Mouse (Mus musculus) embryonic facial prominence, embryonic 12.5 days (tissue): ENCODE data around the gene Ntrk2. TPM values are rescaled to one million over a fixed set of nuclear protein-coding genes. Genes with fewer than 3 reads are reported as not detected.
"Not testable (repeated sequence)": the region's sequence is repeated elsewhere in the genome, so short reads cannot be mapped to it uniquely, and the experiment has no call there.

ENCODE experiments used
- ATAC-seq: fragments of 200-750 bp; cut with Nextera tagmentation; 2 replicates; pipeline ENCODE4 v1.8.0; 2017; ENCODE audit not compliant: insufficient number of reproducible peaks, insufficient read depth, low FRiP score, low TSS enrichment
- H3K27ac ChIP-seq: fragments of 300-500 bp; sonication (generic); 2 replicates; pipeline ENCODE4 v1.5.1; 2016; ENCODE audit warnings: mild to moderate bottlenecking
- H3K27me3 ChIP-seq: fragments of 300-500 bp; sonication (generic); 2 replicates; pipeline ENCODE4 v1.6.1; 2016; ENCODE audit warnings: mild to moderate bottlenecking, moderate library complexity
- H3K36me3 ChIP-seq: fragments of 300-500 bp; sonication (generic); 2 replicates; pipeline ENCODE4 v1.6.1; 2016; ENCODE audit warnings: mild to moderate bottlenecking
- H3K4me1 ChIP-seq: fragments of 300-500 bp; sonication (generic); 2 replicates; pipeline ENCODE4 v1.6.1; 2016
- H3K4me2 ChIP-seq: fragments of 300-500 bp; sonication (generic); replicated peaks from 2 replicates; pipeline ENCODE4 v1.6.1; 2016; ENCODE audit warnings: mild to moderate bottlenecking, moderate library complexity
- H3K4me3 ChIP-seq: fragments of 300-500 bp; sonication (generic); 2 replicates; pipeline ENCODE4 v1.5.1; 2016; ENCODE audit warnings: mild to moderate bottlenecking
- H3K9ac ChIP-seq: fragments of 300-500 bp; sonication (generic); 2 replicates; pipeline ENCODE4 v1.6.1; 2016; ENCODE audit warnings: mild to moderate bottlenecking, moderate library complexity
- H3K9me3 ChIP-seq: fragments of 300-500 bp; sonication (generic); 2 replicates; pipeline ENCODE4 v1.6.1; 2016; ENCODE audit warnings: mild to moderate bottlenecking, moderate library complexity
- WGBS: fragments of 180-500 bp; shearing (Covaris S2); methylation state at CpG from one replicate; pipeline ENCODE4 v1.1.7; 2016; 5-methylcytosine and 5-hydroxymethylcytosine counted together
- polyA plus RNA-seq: library from polyadenylated mRNA; unstranded; fragments of >200 nt; fragmentation: Nextera tagmentation; extraction: Ambion mirVana; gene quantifications from 2 replicates; pipeline ENCODE4 v1.2.1, GENCODE M21; 2016

Gene Ntrk2
- polyA plus RNA-seq, 1 experiment from 2014 or later: 29.2 TPM

DNA sequence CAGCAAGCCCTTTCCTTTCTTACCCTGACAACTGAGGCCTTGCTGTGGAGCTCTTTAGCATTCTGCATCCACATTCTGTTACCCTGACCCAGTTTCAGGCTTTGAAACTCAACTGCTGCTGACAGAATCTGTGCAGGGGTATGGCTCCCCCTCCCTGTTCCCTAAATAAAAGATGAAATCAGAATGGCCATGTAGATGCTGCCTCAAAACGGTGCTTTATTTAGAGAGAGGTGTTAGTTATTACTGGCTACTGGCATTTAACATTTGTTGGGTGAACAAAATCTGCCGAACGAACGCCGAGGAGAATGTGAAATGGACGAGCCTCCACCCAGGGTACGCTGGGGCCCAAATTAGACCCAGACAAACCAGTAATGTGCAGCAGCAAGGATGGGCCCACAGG, 288.4 kb downstream of the Ntrk2 start:
- no peak overlapping the region for H3K9ac ChIP-seq
- H3K27ac ChIP-seq: no peak overlapping the region
- no peaks in the 10 kb centered on the region for H3K9me3 ChIP-seq
- H3K4me3 ChIP-seq: no peak overlapping the region
- 83% methylated on average over 7 of the region's 7 CpGs for WGBS
- H3K4me1 ChIP-seq: peaks cover 21% of the 10 kb centered on the region
- H3K4me2 ChIP-seq: no peak overlapping the region
- ATAC-seq: no peak
- H3K27me3 ChIP-seq: 0 out of 2 replicates have a peak, but pooled peaks cover 2% of the 10 kb centered on the region
- no peaks in the 10 kb centered on the region for H3K36me3 ChIP-seq

DNA sequence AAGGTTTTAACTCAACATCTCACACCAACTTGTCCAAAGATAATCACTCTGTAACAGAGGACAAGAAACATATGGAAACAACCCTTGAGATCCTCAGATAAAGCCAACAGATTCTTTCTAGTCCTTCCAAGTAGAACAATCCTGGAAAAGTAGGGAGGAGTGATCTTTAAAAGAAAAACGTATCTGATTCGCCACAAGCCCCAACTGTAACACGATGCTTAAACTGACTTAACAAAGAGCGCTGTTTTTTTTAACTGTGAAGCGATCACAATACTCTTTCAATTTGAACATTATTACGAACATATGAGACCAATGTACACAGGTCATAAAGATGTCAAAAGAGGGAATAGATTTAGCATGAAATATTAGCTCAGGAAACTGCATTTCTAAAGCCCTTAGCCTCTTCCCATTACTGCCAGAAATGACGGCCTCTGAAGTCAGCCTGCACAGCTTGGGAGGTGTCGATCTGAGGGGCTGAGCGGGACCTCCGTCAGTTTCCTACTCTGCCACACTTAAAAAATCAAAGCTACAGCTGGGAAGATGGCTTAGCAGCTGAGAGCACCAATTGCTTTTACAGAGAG, 289.5 kb downstream of the Ntrk2 start:
- H3K27me3 ChIP-seq: 0 out of 2 replicates have a peak, but pooled peaks cover 2% of the 10 kb centered on the region

DNA sequence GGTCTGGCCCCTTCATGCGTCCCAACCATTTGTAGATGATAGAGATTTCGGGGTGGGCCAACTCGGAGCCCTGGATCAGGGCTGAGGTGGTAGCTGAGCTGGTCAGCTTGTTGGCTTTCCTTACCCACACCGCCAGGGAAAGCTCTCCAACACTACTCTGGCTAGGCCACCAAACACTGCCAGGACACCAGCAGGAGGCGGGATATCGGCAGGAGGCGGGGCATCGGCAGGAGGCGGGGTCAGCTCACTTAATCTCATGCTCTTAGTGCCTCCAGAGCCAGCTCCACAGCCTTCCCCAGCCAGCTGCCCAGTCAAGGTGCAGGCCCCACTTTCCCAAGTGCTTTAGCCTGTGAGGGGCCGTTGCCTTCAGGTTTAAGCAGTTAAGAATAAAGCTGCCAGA, 293.7 kb downstream of the Ntrk2 start:
- Histone ChIP-seq H3K4me3 (no peak overlapping the region), H3K9ac (no peak overlapping the region), H3K27me3 (no peaks in the 10 kb centered on the region), H3K27ac (no peak overlapping the region), H3K4me1 (peaks cover 8% of the 10 kb centered on the region; the same call in 1 of the 2 replicates), H3K36me3 (no peaks in the 10 kb centered on the region), H3K4me2 (no peak overlapping the region), H3K9me3 (no peaks in the 10 kb centered on the region)
- ATAC-seq: no peak
- 48% methylated on average over 10 of the region's 10 CpGs for WGBS

More for the DNA sequence above, 289.5 kb downstream of the Ntrk2 start:
- no peak for ATAC-seq
- H3K36me3 ChIP-seq: no peaks in the 10 kb centered on the region
- no peak overlapping the region for H3K9ac ChIP-seq
- 0 out of 2 replicates have a peak overlapping the region, but pooled peaks have one; percentile 13 for H3K4me2 ChIP-seq
- peak overlapping the region; percentile 69 for H3K27ac ChIP-seq
- no peak overlapping the region for H3K4me3 ChIP-seq
- H3K9me3 ChIP-seq: no peaks in the 10 kb centered on the region
- WGBS: 10% methylated on average over 10 of the region's 10 CpGs
- peaks cover 21% of the 10 kb centered on the region for H3K4me1 ChIP-seq

DNA sequence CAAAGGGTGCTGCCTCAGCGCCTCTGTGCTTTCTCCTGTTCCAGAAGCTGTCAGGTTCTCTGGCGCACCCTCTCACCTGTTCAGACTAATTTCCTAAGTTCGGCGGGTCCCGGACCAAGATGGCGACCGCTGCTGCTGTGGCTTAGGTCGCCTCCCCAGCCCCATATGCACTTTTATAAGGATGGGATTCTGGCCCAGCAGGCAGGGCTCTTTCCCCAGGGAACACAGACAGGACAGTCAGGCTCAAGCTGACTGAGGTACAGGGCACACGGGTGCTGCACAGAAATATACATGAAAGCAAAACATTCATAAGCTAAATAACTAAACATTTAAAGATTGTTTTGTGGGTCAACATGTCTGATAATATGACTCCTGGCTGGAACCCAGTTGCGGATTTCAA, 301.4 kb downstream of the Ntrk2 start:
- H3K4me1 ChIP-seq, H3K27ac ChIP-seq, ATAC-seq, H3K4me2 ChIP-seq, H3K4me3 ChIP-seq, H3K9ac ChIP-seq, H3K9me3 ChIP-seq, H3K27me3 ChIP-seq, H3K36me3 ChIP-seq: not testable (repeated sequence)
- 93% methylated on average over 10 of the region's 10 CpGs for WGBS

DNA sequence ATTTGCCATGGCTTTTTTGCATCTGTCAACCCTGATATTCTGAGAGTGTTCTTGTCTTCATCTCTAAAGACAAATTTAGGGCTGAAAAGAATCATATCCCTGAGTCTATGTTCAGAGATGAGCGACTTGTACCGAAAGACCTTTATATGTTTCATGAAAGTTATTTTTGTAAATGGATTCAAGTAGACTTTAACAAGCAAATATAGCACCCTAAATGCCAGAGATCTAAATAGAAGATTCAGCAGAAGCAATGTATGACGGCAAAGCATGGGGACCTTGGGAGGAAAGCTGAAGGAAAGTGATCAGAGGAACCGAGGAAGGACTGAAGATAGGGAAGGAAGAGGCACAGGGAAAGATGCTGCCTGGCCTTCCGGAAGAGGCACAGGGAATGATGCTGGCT, 303.7 kb downstream of the Ntrk2 start:
- WGBS: 94% methylated on average over 5 of the region's 5 CpGs
- H3K9me3 ChIP-seq: peaks cover 7% of the 10 kb centered on the region
- no peak overlapping the region for H3K9ac ChIP-seq
- ATAC-seq: no peak
- no peaks in the 10 kb centered on the region for H3K27me3 ChIP-seq
- H3K4me1 ChIP-seq: no peaks in the 10 kb centered on the region
- no peak overlapping the region for H3K4me3 ChIP-seq
- no peaks in the 10 kb centered on the region for H3K36me3 ChIP-seq
- no peak overlapping the region for H3K27ac ChIP-seq
- H3K4me2 ChIP-seq: no peak overlapping the region

DNA sequence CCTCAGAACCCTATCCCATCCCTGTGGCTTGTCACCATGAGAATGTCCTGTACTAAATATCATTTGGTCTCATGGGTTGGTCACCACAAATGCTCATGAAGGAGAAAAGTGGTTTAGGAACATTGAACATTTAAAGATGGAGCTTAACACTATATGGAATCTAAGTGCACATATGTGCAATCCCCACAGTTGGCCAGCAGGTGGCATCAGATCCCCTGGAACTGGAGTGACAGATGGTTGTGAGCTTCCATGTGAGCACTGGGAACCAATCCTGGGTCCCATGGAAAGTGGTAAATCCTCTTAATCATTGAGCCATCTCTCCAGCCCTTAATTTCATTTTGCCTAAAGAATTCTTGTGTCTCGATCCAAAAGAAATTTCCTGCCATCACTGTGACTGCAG, 308.3 kb downstream of the Ntrk2 start:
- 82% methylated on average over 1 of the region's 1 CpGs for WGBS

DNA sequence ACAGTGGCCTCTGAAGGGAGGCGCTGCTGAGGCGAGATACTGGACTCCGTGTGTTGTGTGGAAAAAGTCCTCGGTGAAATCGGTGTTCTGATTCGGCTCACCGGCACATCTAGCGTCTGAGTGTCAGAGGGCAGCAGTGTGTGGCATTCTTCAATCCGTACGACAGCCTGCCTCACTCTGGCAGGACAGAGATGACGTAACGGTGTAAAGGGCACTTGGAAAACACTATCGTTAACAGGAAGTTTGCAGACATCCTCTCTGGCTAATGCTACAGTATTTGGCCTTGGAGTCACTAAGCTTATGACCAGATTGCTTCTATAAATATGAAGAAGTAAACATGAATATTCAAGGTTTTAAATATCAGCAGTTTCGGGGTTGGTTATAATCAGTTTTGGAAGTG, 309.2 kb downstream of the Ntrk2 start:
- Histone ChIP-seq H3K9ac (no peak overlapping the region), H3K36me3 (no peaks in the 10 kb centered on the region), H3K9me3 (peaks cover 16% of the 10 kb centered on the region), H3K4me1 (peaks cover 5% of the 10 kb centered on the region; the same call in 1 of the 2 replicates), H3K4me2 (no peak overlapping the region), H3K27me3 (no peaks in the 10 kb centered on the region), H3K27ac (no peak overlapping the region), H3K4me3 (no peak overlapping the region)
- ATAC-seq: no peak
- WGBS: 93% methylated on average over 14 of the region's 14 CpGs

More for the DNA sequence above, 308.3 kb downstream of the Ntrk2 start:
- H3K4me2 ChIP-seq: no peak overlapping the region
- no peaks in the 10 kb centered on the region for H3K36me3 ChIP-seq
- no peak overlapping the region for H3K27ac ChIP-seq
- no peak overlapping the region for H3K9ac ChIP-seq
- H3K9me3 ChIP-seq: peaks cover 16% of the 10 kb centered on the region
- H3K27me3 ChIP-seq: no peaks in the 10 kb centered on the region
- no peak for ATAC-seq
- H3K4me3 ChIP-seq: no peak overlapping the region
- peaks cover 5% of the 10 kb centered on the region; the same call in 1 of the 2 replicates for H3K4me1 ChIP-seq

DNA sequence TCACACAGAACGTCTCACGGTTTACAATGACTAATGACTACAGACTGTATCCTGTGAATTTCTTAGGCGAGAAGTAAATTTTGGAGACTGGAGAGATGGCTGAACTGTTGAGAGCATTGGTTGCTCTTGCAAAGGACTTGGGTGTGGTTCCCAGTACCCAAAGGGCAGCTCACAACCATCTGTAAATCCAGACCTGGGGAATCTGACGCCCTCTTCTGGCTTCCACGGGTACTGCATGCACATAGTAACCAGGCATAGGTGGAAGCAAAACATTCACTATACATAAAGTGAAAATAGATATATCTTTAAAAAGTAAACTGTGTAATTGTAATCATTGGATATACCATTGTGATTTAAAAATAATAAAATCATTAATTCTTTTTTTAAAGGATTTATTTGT, 310.9 kb downstream of the Ntrk2 start:
- Histone ChIP-seq H3K4me2 (no peak overlapping the region), H3K27ac (no peak overlapping the region), H3K4me3 (no peak overlapping the region), H3K9ac (no peak overlapping the region), H3K9me3 (peaks cover 16% of the 10 kb centered on the region), H3K27me3 (no peaks in the 10 kb centered on the region), H3K36me3 (no peaks in the 10 kb centered on the region), H3K4me1 (peaks cover 5% of the 10 kb centered on the region; the same call in 1 of the 2 replicates)
- 86% methylated on average over 5 of the region's 5 CpGs for WGBS
- ATAC-seq: no peak

DNA sequence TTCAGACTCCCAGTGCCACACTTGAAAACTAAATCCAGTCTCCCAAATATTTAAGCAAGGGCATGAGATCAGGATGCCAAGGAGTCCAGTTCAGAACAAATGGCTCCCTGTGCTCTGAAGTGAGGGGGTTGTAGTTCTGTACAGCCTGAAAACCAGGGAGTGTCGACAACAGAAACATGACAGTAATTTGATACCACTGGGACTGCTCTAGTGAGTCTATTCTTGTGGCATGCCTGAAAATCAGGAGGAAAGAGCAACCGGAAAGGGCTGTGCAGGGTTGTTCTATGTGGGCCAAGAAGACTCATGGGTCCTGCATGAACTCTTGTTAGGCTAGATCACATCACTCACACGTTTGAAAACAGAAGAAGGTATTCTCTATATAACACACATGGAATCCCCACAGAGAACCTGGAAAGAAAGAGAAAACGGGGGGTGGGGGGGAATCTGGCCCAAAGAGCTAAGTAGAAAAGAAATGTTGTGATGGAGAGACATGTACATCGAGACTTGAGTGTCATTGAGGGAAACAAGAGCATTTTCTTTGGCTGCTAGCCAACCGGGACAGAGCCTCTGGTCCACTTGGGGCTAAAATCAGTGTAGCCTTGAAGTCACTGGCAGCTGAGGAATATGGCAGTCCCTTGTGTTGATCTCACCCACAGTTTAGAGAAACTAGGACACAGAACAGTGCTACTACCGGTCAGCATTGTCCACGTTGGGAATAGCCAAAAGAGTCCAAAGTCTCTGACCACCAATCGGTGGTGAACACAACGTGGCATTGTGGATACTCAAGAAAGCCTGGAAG, 313.4 kb downstream of the Ntrk2 start:
- H3K9ac ChIP-seq: no peak overlapping the region
- H3K27me3 ChIP-seq: no peaks in the 10 kb centered on the region
- no peaks in the 10 kb centered on the region for H3K36me3 ChIP-seq
- WGBS: 70% methylated on average over 10 of the region's 10 CpGs
- H3K4me1 ChIP-seq: peaks cover 5% of the 10 kb centered on the region; the same call in 1 of the 2 replicates
- H3K4me3 ChIP-seq: no peak overlapping the region
- H3K27ac ChIP-seq: no peak overlapping the region
- ATAC-seq: no peak
- H3K4me2 ChIP-seq: no peak overlapping the region
- peaks cover 11% of the 10 kb centered on the region for H3K9me3 ChIP-seq

DNA sequence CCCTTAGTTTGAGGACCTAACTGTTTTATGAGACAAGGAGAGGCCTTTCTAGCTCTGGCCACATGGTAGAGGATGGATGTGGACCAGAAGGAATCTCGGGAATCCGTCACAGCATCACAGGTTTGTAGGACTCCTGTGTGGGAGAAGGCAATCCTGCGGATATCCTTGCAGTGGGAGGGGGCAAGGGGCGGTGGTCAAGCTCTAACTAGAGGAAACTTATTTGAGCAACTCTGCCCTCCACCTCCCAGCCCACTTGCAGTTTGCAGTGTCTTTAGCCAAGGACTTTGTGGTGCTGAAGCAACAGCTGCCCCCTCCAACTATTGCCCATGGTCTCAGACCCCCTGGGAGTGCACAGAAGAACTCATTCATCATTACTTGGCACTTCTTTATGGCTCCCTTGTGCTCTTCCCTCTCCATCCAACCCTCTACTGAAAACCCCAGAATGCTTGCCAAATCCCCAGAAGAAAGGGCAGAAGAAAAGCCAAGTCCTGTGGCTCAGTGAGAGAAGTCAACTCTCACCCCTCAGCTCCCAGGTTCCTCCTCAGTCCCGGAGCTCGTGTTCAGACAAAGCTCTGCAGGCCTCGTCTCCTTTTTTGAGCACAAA, 336.9 kb downstream of the Ntrk2 start:
- no peaks in the 10 kb centered on the region for H3K27me3 ChIP-seq
- no peaks in the 10 kb centered on the region for H3K36me3 ChIP-seq
- no peak overlapping the region for H3K4me2 ChIP-seq
- no peak overlapping the region for H3K9ac ChIP-seq
- H3K4me1 ChIP-seq: no peaks in the 10 kb centered on the region
- no peak for ATAC-seq
- no peak overlapping the region for H3K27ac ChIP-seq
- H3K9me3 ChIP-seq: no peaks in the 10 kb centered on the region
- no peak overlapping the region for H3K4me3 ChIP-seq
- WGBS: 77% methylated on average over 7 of the region's 7 CpGs

DNA sequence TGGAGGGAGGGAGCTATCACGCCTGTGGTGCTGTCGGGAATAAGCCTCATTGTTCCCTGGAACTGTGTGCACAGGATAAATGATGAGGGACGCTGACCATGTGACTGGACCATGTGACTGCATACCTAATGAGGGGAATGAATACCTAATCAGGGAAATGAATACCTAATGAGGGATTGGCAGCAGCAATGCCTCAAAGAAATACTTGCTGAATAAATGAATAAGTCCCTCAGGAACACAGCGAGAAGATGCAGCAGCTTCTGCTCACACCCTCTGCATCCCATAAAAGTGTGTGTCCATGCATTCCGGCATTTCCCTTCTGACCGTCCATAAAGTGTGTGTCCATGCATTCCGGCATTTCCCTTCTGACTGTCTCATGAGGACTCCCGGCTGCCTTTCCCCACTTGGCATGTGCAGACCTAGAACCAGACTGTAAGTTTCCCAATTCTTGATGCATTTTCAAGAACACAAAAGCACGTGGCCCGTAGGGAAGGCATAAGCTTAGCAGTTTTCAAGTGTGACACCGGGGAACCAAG, 338.0 kb downstream of the Ntrk2 start:
- H3K4me1 ChIP-seq: no peaks in the 10 kb centered on the region
- H3K9ac ChIP-seq: no peak overlapping the region
- no peaks in the 10 kb centered on the region for H3K27me3 ChIP-seq
- no peak overlapping the region for H3K27ac ChIP-seq
- no peak overlapping the region for H3K4me3 ChIP-seq
- H3K9me3 ChIP-seq: no peaks in the 10 kb centered on the region
- 75% methylated on average over 11 of the region's 11 CpGs for WGBS
- no peaks in the 10 kb centered on the region for H3K36me3 ChIP-seq
- H3K4me2 ChIP-seq: no peak overlapping the region
- ATAC-seq: no peak
